Mouse (Mus musculus) myocyte (in vitro differentiated cells): ENCODE measurements around the gene Sdc3.

Experiments
- CEBPB ChIP-seq: IDR thresholded peaks from 2 replicates; pipeline ENCODE4 v1.6.1; 2011; ENCODE audit warnings: mild to moderate bottlenecking, moderate library complexity; ENCODE audit not compliant: poor library complexity, insufficient read depth, severe bottlenecking
- E2F4 ChIP-seq: IDR thresholded peaks from one replicate; pipeline ENCODE4 v1.6.1; 2011; ENCODE audit warnings: mild to moderate bottlenecking, control low read depth, moderate library complexity; ENCODE audit not compliant: insufficient read depth
- MAX ChIP-seq: IDR thresholded peaks from one replicate; pipeline ENCODE4 v1.6.1; 2011; ENCODE audit warnings: low read depth, mild to moderate bottlenecking, control low read depth
- MYOD1 ChIP-seq, 3 experiments: IDR thresholded peaks; one replicate each; pipeline ENCODE4 v1.6.1; 2011; ENCODE audit warnings: control low read depth in 2 of 3, low read depth in 2 of 3, mild to moderate bottlenecking in 2 of 3, moderate library complexity in 1 of 3; ENCODE audit not compliant: insufficient read length in 2 of 3, control insufficient read depth in 1 of 3
- MYOG ChIP-seq, 3 experiments: IDR thresholded peaks; one replicate each; pipeline ENCODE4 v1.6.1; 2011; ENCODE audit warnings: control low read depth in 2 of 3, low read depth in 2 of 3, mild to moderate bottlenecking in 2 of 3; ENCODE audit not compliant: insufficient read length in 2 of 3, control insufficient read depth in 1 of 3, insufficient read depth in 1 of 3
- POLR2A ChIP-seq: IDR thresholded peaks from one replicate; pipeline ENCODE4 v1.6.1; 2011; ENCODE audit warnings: low read depth, mild to moderate bottlenecking, control low read depth, moderate library complexity; ENCODE audit not compliant: insufficient read length
- POLR2AphosphoS2 ChIP-seq: IDR thresholded peaks from one replicate; pipeline ENCODE4 v1.6.1; 2011; ENCODE audit warnings: low read depth, control low read depth; ENCODE audit not compliant: insufficient read length
- REST ChIP-seq: IDR thresholded peaks from one replicate; pipeline ENCODE4 v1.6.1; 2011; ENCODE audit warnings: mild to moderate bottlenecking, control low read depth, moderate library complexity; ENCODE audit not compliant: insufficient read depth, insufficient read length
- SRF ChIP-seq: IDR thresholded peaks from one replicate; pipeline ENCODE4 v1.6.1; 2011; ENCODE audit warnings: low read depth; ENCODE audit not compliant: control insufficient read depth, insufficient read length
- TCF12 ChIP-seq: IDR thresholded peaks from one replicate; pipeline ENCODE4 v1.6.1; 2011; ENCODE audit warnings: mild to moderate bottlenecking, control low read depth; ENCODE audit not compliant: poor library complexity, insufficient read depth, severe bottlenecking
- TCF3 ChIP-seq: IDR thresholded peaks from one replicate; pipeline ENCODE4 v1.6.1; 2011; ENCODE audit warnings: low read depth, control low read depth; ENCODE audit not compliant: insufficient read length
- USF1 ChIP-seq: IDR thresholded peaks from one replicate; pipeline ENCODE4 v1.6.1; 2011; ENCODE audit warnings: low read depth, mild to moderate bottlenecking, control low read depth, moderate library complexity

GRCm38 (mm10) chr4:130865460-130865859 is 73.1 kb downstream of the Sdc3 start:
- no peak for TF ChIP-seq POLR2A
- no peak for TF ChIP-seq TCF3
- no peak for TF ChIP-seq MYOD1 (IDR thresholded peaks at IDR 0.05; ENCODE audit: control insufficient read depth in 1 of 3, insufficient read length in 2 of 3, low read depth in 2 of 3)
- TF ChIP-seq CEBPB, result no peak
- no peak for TF ChIP-seq USF1
- TF ChIP-seq E2F4, result no peak
- no peak for TF ChIP-seq POLR2AphosphoS2
- no peak for TF ChIP-seq MAX
- TF ChIP-seq SRF, result no peak
- TF ChIP-seq MYOG (IDR thresholded peaks at IDR 0.05; ENCODE audit: control insufficient read depth in 1 of 3, insufficient read depth in 1 of 3, insufficient read length in 2 of 3, low read depth in 2 of 3), result no peak
- no peak for TF ChIP-seq TCF12
- TF ChIP-seq REST, result no peak
